In the genomic region with DNA sequence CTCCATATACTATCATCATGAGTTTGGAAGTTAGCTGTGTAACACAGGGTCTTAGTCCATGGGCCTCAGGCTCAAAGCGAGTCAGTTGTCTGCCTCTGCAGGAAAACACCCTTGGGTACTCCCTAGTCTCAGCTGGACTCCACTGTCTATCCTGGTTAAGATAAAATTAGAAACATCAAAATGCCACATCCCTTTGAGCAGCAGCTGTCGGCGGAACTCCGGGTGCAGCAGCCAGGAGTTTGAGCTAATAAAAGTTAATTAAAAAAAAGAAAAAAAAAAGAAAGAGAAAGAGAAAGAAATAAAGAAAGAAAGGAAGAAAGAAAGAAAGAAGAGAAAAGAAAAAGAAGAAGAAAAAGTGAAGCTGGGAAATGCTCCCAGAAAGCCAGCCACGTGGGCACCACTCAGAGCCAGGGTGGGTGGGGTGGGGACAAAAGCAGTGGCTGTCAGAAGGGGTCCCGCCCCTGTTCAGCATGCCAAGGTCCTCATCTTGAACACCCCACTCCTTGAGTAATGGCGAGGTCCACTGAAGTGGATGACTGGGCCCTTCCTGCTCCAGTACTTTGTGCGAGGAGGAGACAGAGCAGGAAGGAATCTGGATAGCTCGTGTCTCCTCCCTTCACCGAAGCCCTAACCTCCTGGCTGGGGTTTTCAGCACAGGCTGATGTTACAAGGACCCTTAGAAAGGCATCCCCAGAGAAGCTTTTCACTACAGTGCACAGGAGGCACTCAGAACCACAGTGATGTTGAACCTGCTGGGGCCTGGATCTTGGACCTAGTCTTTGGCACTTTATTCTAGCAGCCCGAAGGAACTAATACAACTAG, we compare ENCODE assay signal across 11 mouse cellular contexts. TPM values are rescaled to one million over a fixed set of nuclear protein-coding genes. Genes with fewer than 3 reads are reported as not detected.
DNase-seq lines count a peak whose midpoint lies in the region; ATAC-seq and TF ChIP-seq lines count a peak whose summit lies in the region.
"Had no signal": no experiment of that assay in that cellular context is flagged by ENCODE, and none has a peak within 500 bp of the region (broad histone marks: within the 10 kb centered on the region; RNA-seq: fewer than 3 reads in every experiment).

No protein-coding gene starts in this region.

- H3K4me3 ChIP-seq in heart, adult 2 months, result no peak overlapping the region
- H3K4me3 ChIP-seq in lung, adult 2 months (replicated peaks; ENCODE audit: extremely low read depth, low read depth, low read length), result no peak overlapping the region
- H3K4me3 ChIP-seq in heart, embryonic 15.5 days, result no peak overlapping the region
- H3K4me3 ChIP-seq: stomach, embryonic 15.5 days had no signal

- no peak overlapping the region for H3K9ac ChIP-seq in heart, adult 2 months (ENCODE audit: low read depth, low read length)
- H3K9ac ChIP-seq in heart, embryonic 15.5 days, result 0 out of 2 replicates have a peak overlapping the region, but pooled peaks have one; percentile 25
- H3K9ac ChIP-seq: stomach, embryonic 15.5 days had no signal

- no peaks in the 10 kb centered on the region for H3K79me2 ChIP-seq in heart, adult 2 months (replicated peaks; ENCODE audit: control insufficient read depth, insufficient read depth, low read length)

- WGBS in heart, adult 2 months, result 31% methylated on average over 11 of the region's 11 CpGs
- 44% methylated on average over 11 of the region's 11 CpGs for WGBS in lung, adult 2 months
- WGBS in heart, embryonic 15.5 days, result 26% methylated on average over 11 of the region's 11 CpGs

- ATAC-seq in heart, embryonic 15.5 days (replicated peaks; ENCODE audit: insufficient number of reproducible peaks, insufficient read depth, low FRiP score, low read depth), result no peak
- ATAC-seq: CD4-positive, CD25-positive, alpha-beta regulatory T cell, adult 4 months had no signal

- intact Hi-C loops in heart, adult 2 months (cut with DNase I), result no loop called here
- intact Hi-C loops in heart, postnatal 14 days (cut with DNase I), result no loop called here

- no peak for TF ChIP-seq EP300 in heart, adult 2 months (IDR thresholded peaks at IDR 0.05; ENCODE audit: insufficient read depth, low read depth, low read length)

- peak overlapping the region; percentile 28; the same call in 1 of the 2 replicates for H3K4me2 ChIP-seq in heart, embryonic 15.5 days
- H3K4me2 ChIP-seq: stomach, embryonic 15.5 days had no signal

- H3K9me3 ChIP-seq in heart, embryonic 15.5 days (replicated peaks), result no peaks in the 10 kb centered on the region
- H3K9me3 ChIP-seq: stomach, embryonic 15.5 days had no signal

- peaks cover 36% of the 10 kb centered on the region for H3K4me1 ChIP-seq in heart, adult 2 months (ENCODE audit: control insufficient read depth, insufficient read depth, low read length)
- peaks cover 17% of the 10 kb centered on the region for H3K4me1 ChIP-seq in lung, adult 2 months (ENCODE audit: control insufficient read depth, insufficient read depth, low read length)
- H3K4me1 ChIP-seq in heart, embryonic 15.5 days (replicated peaks), result peaks cover 100% of the 10 kb centered on the region

- H3K27ac ChIP-seq in heart, adult 2 months, result peak overlapping the region; percentile 26; the same call in 1 of the 2 replicates
- peak overlapping the region; percentile 85 for H3K27ac ChIP-seq in heart, embryonic 15.5 days

- DNase-seq in heart, adult 2 months, result no peak
- no peak for DNase-seq in heart, postnatal 14 days
- peak; percentile 61 to 63 for DNase-seq in lung, adult 18-20 months
- no peak for DNase-seq in lung, adult 2 months
- DNase-seq in lung, postnatal 4 days, result peak; percentile 33 to 72
- DNase-seq in cerebellum, postnatal 36 days, result no peak
- DNase-seq in cerebellum, adult 18-20 months, result no peak
- DNase-seq: retina, postnatal 1 day had no signal

- TF ChIP-seq CTCF in heart, adult 2 months (IDR thresholded peaks at IDR 0.05), result no peak
- no peak for TF ChIP-seq CTCF in lung, adult 2 months (IDR thresholded peaks at IDR 0.05; ENCODE audit: insufficient read depth, low read length)

- H3K27me3 ChIP-seq in heart, adult 2 months (ENCODE audit: control insufficient read depth, insufficient read depth, low read length), result no peaks in the 10 kb centered on the region
- no peaks in the 10 kb centered on the region for H3K27me3 ChIP-seq in heart, embryonic 15.5 days
- H3K27me3 ChIP-seq: stomach, embryonic 15.5 days had no signal

- no peaks in the 10 kb centered on the region; the same call in 1 of the 2 replicates for H3K36me3 ChIP-seq in heart, adult 2 months (ENCODE audit: control insufficient read depth, insufficient read depth, low read length)
- H3K36me3 ChIP-seq in heart, embryonic 15.5 days, result no peaks in the 10 kb centered on the region
- H3K36me3 ChIP-seq: stomach, embryonic 15.5 days had no signal

- no peak for TF ChIP-seq POLR2A in heart, adult 2 months (IDR thresholded peaks at IDR 0.05; ENCODE audit: insufficient read depth, low read depth, low read length)
- no peak for TF ChIP-seq POLR2A in lung, adult 2 months (IDR thresholded peaks at IDR 0.05; ENCODE audit: borderline replicate concordance, extremely low read depth, low read depth, low read length)

RNA-seq across cellular contexts. Expression of gene Lrrc75a, which starts 6.1 kb away (rescaled TPM):
- 1 to 10 TPM; 3.3 to 4.2 TPM for total RNA-seq in heart, adult 2 months (2021)
- 6.2 and 9.6 TPM in 2 replicates for polyA plus RNA-seq in heart, adult 2 months (2012; rRNA removed)
- total RNA-seq in heart, postnatal 14 days (2021), result 1 to 10 TPM; 6.3 to 7.9 TPM
- polyA plus RNA-seq in lung, adult 2 months (2012; rRNA removed), result 25.8 and 29.0 TPM in 2 replicates
- 14.6 and 18.5 TPM in 2 replicates for polyA plus RNA-seq in heart, embryonic 15.5 days (2015; fragmentation: Nextera tagmentation; extraction: Ambion mirVana)

RNA-seq across cellular contexts. Expression of gene Mmgt2, which starts 6.2 kb away (rescaled TPM):
- total RNA-seq in heart, adult 2 months (2021), result 1 to 10 TPM; 5.8 to 8.6 TPM
- polyA plus RNA-seq in heart, adult 2 months (2012; rRNA removed), result 8.7 and 8.9 TPM in 2 replicates
- total RNA-seq in heart, postnatal 14 days (2021), result 10 to 100 TPM in 1 of 2 experiments, 1 to 10 TPM in 1; 10.0 to 10.3 TPM
- polyA plus RNA-seq in lung, adult 2 months (2012; rRNA removed), result 38.6 and 38.8 TPM in 2 replicates
- 44.7 and 49.1 TPM in 2 replicates for polyA plus RNA-seq in heart, embryonic 15.5 days (2015; fragmentation: Nextera tagmentation; extraction: Ambion mirVana)

Comparison
In these comparisons a context has a peak if more than half of its experiments do, and no peak if none do; other contexts are left out.
1. DNase-seq: peak in lung, adult 18-20 months (2 of 2) and lung, postnatal 4 days (2 of 2); none in heart, adult 2 months (0 of 2), heart, postnatal 14 days (0 of 2), lung, adult 2 months (single experiment), cerebellum, postnatal 36 days (0 of 2) and cerebellum, adult 18-20 months (0 of 2).